Mouse (Mus musculus) forebrain, postnatal 0 days (tissue): Measurements from ENCODE around the gene Ddx1. TPM values are rescaled to one million over a fixed set of nuclear protein-coding genes. Genes with fewer than 3 reads are reported as not detected.

Experiments used
- ATAC-seq: fragments of 200-750 bp; cut with Nextera tagmentation; 2 replicates; pipeline ENCODE4 v1.8.0; 2017; ENCODE audit warnings: mild to moderate bottlenecking, moderate library complexity
- DNase-seq: peaks from one replicate; pipeline ENCODE4 v3.0.0-alpha.2; 2015
- H3K27ac ChIP-seq: fragments of 300-500 bp; sonication (generic); 2 replicates; pipeline ENCODE4 v1.5.1; 2014; ENCODE audit warnings: low read depth, mild to moderate bottlenecking, antibody characterized with exemption, low read length, moderate library complexity, mixed read lengths
- H3K27me3 ChIP-seq: fragments of 300-500 bp; sonication (generic); 2 replicates; pipeline ENCODE4 v1.6.1; 2014; ENCODE audit warnings: mild to moderate bottlenecking, low read length, mixed read lengths; ENCODE audit not compliant: insufficient read depth
- H3K36me3 ChIP-seq: fragments of 300-500 bp; sonication (generic); 2 replicates; pipeline ENCODE4 v1.6.1; 2014; ENCODE audit warnings: mild to moderate bottlenecking, moderate library complexity; ENCODE audit not compliant: insufficient read depth
- H3K4me1 ChIP-seq: fragments of 300-500 bp; sonication (generic); 2 replicates; pipeline ENCODE4 v1.6.1; 2014; ENCODE audit warnings: antibody characterized with exemption; ENCODE audit not compliant: insufficient read depth
- H3K4me2 ChIP-seq: fragments of 300-500 bp; sonication (generic); 2 replicates; pipeline ENCODE4 v1.6.1; 2014; ENCODE audit warnings: low read depth, mild to moderate bottlenecking, moderate library complexity
- H3K4me3 ChIP-seq: fragments of 300-500 bp; sonication (generic); 2 replicates; pipeline ENCODE4 v1.5.1; 2014; ENCODE audit warnings: low read depth, low read length, mixed read lengths
- H3K9ac ChIP-seq: fragments of 300-500 bp; sonication (generic); 2 replicates; pipeline ENCODE4 v1.6.1; 2014; ENCODE audit warnings: mild to moderate bottlenecking
- H3K9me3 ChIP-seq: fragments of 300-500 bp; sonication (generic); 2 replicates; pipeline ENCODE4 v1.6.1; 2016; ENCODE audit warnings: low read length
- CTCF ChIP-seq: sonication (generic); IDR thresholded peaks from 2 replicates; pipeline ENCODE4 v1.5.1; 2016; ENCODE audit warnings: antibody characterized with exemption, control low read depth, low read depth
- WGBS: fragments of 180-500 bp; shearing (Covaris S2); extraction: QIAGEN DNeasy Blood & Tissue Kit; methylation state at CpG from one replicate; pipeline ENCODE4 v1.1.7; 2014; 5-methylcytosine and 5-hydroxymethylcytosine counted together
- polyA plus RNA-seq: library from polyadenylated mRNA; unstranded; fragments of >200 nt; fragmentation: Nextera tagmentation; extraction: Ambion mirVana; gene quantifications from 2 replicates; pipeline ENCODE4 v1.2.1, GENCODE M21; 2015
- total RNA-seq: library from RNA; depleted of rRNA; stranded (reverse); fragments of >200 nt; gene quantifications from 2 replicates; pipeline ENCODE4 v1.2.3, GENCODE M21; 2014

Gene Ddx1
- total and polyA plus RNA-seq, 2 experiments from 2014 or later, result 61.6 to 137 TPM

- Histone ChIP-seq H3K4me1 (no peaks in the 10 kb centered on the region), H3K4me3 (no peak overlapping the region), H3K4me2 (no peak overlapping the region), H3K36me3 (no peaks in the 10 kb centered on the region), H3K9ac (no peak overlapping the region), H3K27me3 (no peaks in the 10 kb centered on the region; the same call in 1 of the 2 replicates), H3K9me3 (no peaks in the 10 kb centered on the region), H3K27ac (no peak overlapping the region)
- 78% methylated on average over 2 of the region's 2 CpGs for WGBS
- TF ChIP-seq CTCF, result no peak
- ATAC-seq (no peak), DNase-seq (no peak)
Observed at GRCm38 (mm10) chr12:13255701-13256100, 6.7 kb upstream of the Ddx1 start.

GRCm38 (mm10) chr12:13255068-13255467 is 6.1 kb upstream of the Ddx1 start:
- Histone ChIP-seq H3K36me3 (no peaks in the 10 kb centered on the region), H3K27ac (no peak overlapping the region), H3K4me1 (no peaks in the 10 kb centered on the region), H3K9ac (no peak overlapping the region), H3K4me2 (no peak overlapping the region), H3K27me3 (no peaks in the 10 kb centered on the region; the same call in 1 of the 2 replicates), H3K4me3 (no peak overlapping the region), H3K9me3 (no peaks in the 10 kb centered on the region)
- no peak for TF ChIP-seq CTCF
- 38% methylated on average over 3 of the region's 3 CpGs for WGBS
- DNase-seq, result no peak
- ATAC-seq, result no peak

GRCm38 (mm10) chr12:13249573-13249919 is 533 bp upstream of the Ddx1 start:
- Histone ChIP-seq H3K4me3 (peak overlapping the region; percentile 78), H3K36me3 (0 out of 2 replicates have a peak, but pooled peaks cover under 1% of the 10 kb centered on the region), H3K4me1 (peaks cover 6% of the 10 kb centered on the region; the same call in 1 of the 2 replicates), H3K9ac (peak overlapping the region; percentile 93), H3K27me3 (no peaks in the 10 kb centered on the region), H3K4me2 (peak overlapping the region; percentile 54), H3K27ac (peak overlapping the region; percentile 84), H3K9me3 (no peaks in the 10 kb centered on the region)
- 79% methylated on average over 3 of the region's 3 CpGs for WGBS
- DNase-seq (no peak), ATAC-seq (peak; percentile 0; the same call in 1 of the 2 replicates)
- TF ChIP-seq CTCF, result no peak

DNA sequence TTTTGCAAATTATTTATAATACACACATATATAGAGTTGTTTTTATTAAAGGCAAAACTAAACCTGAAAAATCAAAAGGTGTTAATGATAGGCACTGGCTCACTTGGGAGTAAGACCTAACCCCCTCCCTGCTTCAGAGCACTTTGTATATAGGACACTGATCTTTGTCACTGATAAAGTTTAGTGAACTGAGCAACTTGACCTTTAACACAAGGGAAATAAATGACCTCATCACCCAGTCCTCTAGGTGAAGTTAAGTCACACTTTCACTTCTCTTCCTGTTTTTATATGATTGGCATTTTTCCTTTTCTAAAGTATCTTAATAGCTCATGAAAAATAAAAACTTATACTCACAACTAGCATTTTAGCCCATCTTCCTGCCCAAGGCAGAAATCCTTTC is 6.6 kb downstream of the Ddx1 start:
- Histone ChIP-seq H3K4me3 (no peak overlapping the region), H3K27ac (no peak overlapping the region), H3K9me3 (no peaks in the 10 kb centered on the region), H3K27me3 (no peaks in the 10 kb centered on the region), H3K4me1 (no peaks in the 10 kb centered on the region), H3K9ac (no peak overlapping the region), H3K36me3 (peaks cover 47% of the 10 kb centered on the region), H3K4me2 (no peak overlapping the region)
- TF ChIP-seq CTCF, result no peak
- ATAC-seq (no peak), DNase-seq (no peak)

- 85% methylated on average over 8 of the region's 8 CpGs for WGBS
- Histone ChIP-seq H3K4me1 (0 out of 2 replicates have a peak, but pooled peaks cover 3% of the 10 kb centered on the region), H3K27me3 (no peaks in the 10 kb centered on the region), H3K9ac (no peak overlapping the region), H3K36me3 (peaks cover 34% of the 10 kb centered on the region), H3K4me2 (no peak overlapping the region), H3K4me3 (no peak overlapping the region), H3K27ac (no peak overlapping the region), H3K9me3 (no peaks in the 10 kb centered on the region)
- ATAC-seq, result no peak
- DNase-seq, result no peak
- TF ChIP-seq CTCF, result no peak
Observed at GRCm38 (mm10) chr12:13218101-13218514, 30.9 kb downstream of the Ddx1 start.

DNA sequence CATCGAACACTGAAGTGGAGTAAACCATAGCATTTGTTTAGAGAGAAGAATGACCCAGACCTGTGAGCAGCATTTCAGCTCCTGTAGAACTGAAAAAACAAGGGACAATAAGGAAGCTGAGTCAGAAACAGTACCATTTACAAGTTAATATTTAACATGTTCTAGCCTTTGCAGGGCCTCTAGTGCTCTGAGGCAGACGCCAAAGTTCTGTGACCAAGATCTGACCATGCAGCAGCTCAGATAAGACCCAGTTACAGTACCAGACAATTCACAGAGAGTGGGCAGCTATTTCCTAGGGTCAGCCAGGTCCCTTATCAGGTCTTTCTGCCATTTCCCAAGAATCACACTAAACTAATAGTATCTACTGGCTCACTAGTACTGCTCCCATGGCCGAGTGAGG is 31.4 kb downstream of the Ddx1 start:
- peaks cover 31% of the 10 kb centered on the region for H3K36me3 ChIP-seq
- 0 out of 2 replicates have a peak, but pooled peaks cover 3% of the 10 kb centered on the region for H3K4me1 ChIP-seq
- H3K9ac ChIP-seq, result no peak overlapping the region
- no peak for DNase-seq
- H3K27ac ChIP-seq, result no peak overlapping the region
- 79% methylated on average over 3 of the region's 3 CpGs for WGBS
- H3K9me3 ChIP-seq, result no peaks in the 10 kb centered on the region
- H3K27me3 ChIP-seq, result no peaks in the 10 kb centered on the region
- H3K4me3 ChIP-seq, result no peak overlapping the region
- no peak for ATAC-seq
- H3K4me2 ChIP-seq, result no peak overlapping the region
- no peak for TF ChIP-seq CTCF

GRCm38 (mm10) chr12:13216501-13217103 is 32.4 kb downstream of the Ddx1 start:
- Histone ChIP-seq H3K27me3 (no peaks in the 10 kb centered on the region), H3K4me2 (no peak overlapping the region), H3K9ac (no peak overlapping the region), H3K4me3 (no peak overlapping the region), H3K4me1 (0 out of 2 replicates have a peak, but pooled peaks cover 3% of the 10 kb centered on the region), H3K9me3 (no peaks in the 10 kb centered on the region), H3K36me3 (peaks cover 31% of the 10 kb centered on the region), H3K27ac (no peak overlapping the region)
- no peak for DNase-seq
- ATAC-seq, result no peak
- WGBS, result 44% methylated on average over 5 of the region's 5 CpGs
- no peak for TF ChIP-seq CTCF
